Comparison of ENCODE assay signal across 19 mouse cellular contexts in genomic region chr6:72932955-72933354, GRCm38 (mm10). TPM values are rescaled to one million over a fixed set of nuclear protein-coding genes. Genes with fewer than 3 reads are reported as not detected.
DNase-seq lines count a peak whose midpoint lies in the region; ATAC-seq and TF ChIP-seq lines count a peak whose summit lies in the region.
"Had no signal": no experiment of that assay in that cellular context is flagged by ENCODE, and none has a peak within 500 bp of the region (broad histone marks: within the 10 kb centered on the region; RNA-seq: fewer than 3 reads in every experiment).

No protein-coding gene starts in this region.

- no peak overlapping the region for H3K27ac ChIP-seq in kidney, adult 2 months (ENCODE audit: insufficient read depth, low read depth, low read length)
- H3K27ac ChIP-seq: embryonic facial prominence, embryonic 13.5 days; forebrain, embryonic 13.5 days; heart, embryonic 13.5 days; hindbrain, embryonic 15.5 days had no signal

- no peak overlapping the region for H3K4me3 ChIP-seq in lung, adult 2 months (replicated peaks; ENCODE audit: extremely low read depth, low read depth, low read length)
- no peak overlapping the region for H3K4me3 ChIP-seq in kidney, adult 2 months (ENCODE audit: insufficient read depth, low read depth, low read length)
- H3K4me3 ChIP-seq: embryonic facial prominence, embryonic 13.5 days; forebrain, embryonic 13.5 days; heart, embryonic 13.5 days; hindbrain, embryonic 15.5 days had no signal

- TF ChIP-seq CTCF in lung, adult 2 months (IDR thresholded peaks at IDR 0.05; ENCODE audit: insufficient read depth, low read length): no peak
- no peak for TF ChIP-seq CTCF in kidney, adult 2 months (conservative IDR thresholded peaks at IDR 0.05; ENCODE audit: insufficient read depth, insufficient read length, low read depth, low read length)

- H3K27me3 ChIP-seq in kidney, adult 2 months (replicated peaks; ENCODE audit: control insufficient read depth, insufficient read depth, low read length): no peaks in the 10 kb centered on the region
- H3K27me3 ChIP-seq: embryonic facial prominence, embryonic 13.5 days; forebrain, embryonic 13.5 days; heart, embryonic 13.5 days; hindbrain, embryonic 15.5 days had no signal

- no peak for TF ChIP-seq POLR2A in lung, adult 2 months (IDR thresholded peaks at IDR 0.05; ENCODE audit: borderline replicate concordance, extremely low read depth, low read depth, low read length)
- TF ChIP-seq POLR2A in kidney, adult 2 months (IDR thresholded peaks at IDR 0.05; ENCODE audit: low read depth, low read length): no peak

- no peaks in the 10 kb centered on the region for H3K36me3 ChIP-seq in kidney, adult 2 months (ENCODE audit: control insufficient read depth, insufficient read depth, low read length)
- H3K36me3 ChIP-seq: embryonic facial prominence, embryonic 13.5 days; heart, embryonic 13.5 days; hindbrain, embryonic 15.5 days had no signal

- peak; percentile 33 for DNase-seq in lung, postnatal 36 days
- no peak for DNase-seq in lung, adult 2 months
- DNase-seq in kidney, adult 18-20 months: no peak
- no peak for DNase-seq in kidney, adult 2 months
- no peak for DNase-seq in embryo, embryonic 10 days (ENCODE audit: low spot score)
- DNase-seq: adrenal gland, postnatal 14 days; B cell, adult 2 months; cerebellum, adult 18-20 months; cerebellum, postnatal 14 days; forebrain, postnatal 0 days; gastrocnemius, postnatal 14 days; heart, postnatal 36 days had no signal

- peak; percentile 55 for ATAC-seq in common myeloid progenitor, adult 5-6 weeks (replicated peaks; ENCODE audit: low read depth, poor library complexity, severe bottlenecking)
- ATAC-seq in megakaryocyte progenitor cell, adult 5-6 weeks (replicated peaks; ENCODE audit: poor library complexity): peak; percentile 77
- ATAC-seq: CD4-positive, CD25-positive, alpha-beta regulatory T cell, adult 4 months; forebrain, embryonic 13.5 days; forebrain, postnatal 0 days had no signal

- WGBS in lung, adult 2 months: 51% methylated on average over 1 of the region's 1 CpGs
- 82% methylated on average over 1 of the region's 1 CpGs for WGBS in kidney, adult 2 months

- H3K4me1 ChIP-seq in lung, adult 2 months (ENCODE audit: control insufficient read depth, insufficient read depth, low read length): no peaks in the 10 kb centered on the region
- H3K4me1 ChIP-seq in kidney, adult 2 months (ENCODE audit: control insufficient read depth, insufficient read depth, low read length): no peaks in the 10 kb centered on the region
- H3K4me1 ChIP-seq: embryonic facial prominence, embryonic 13.5 days; forebrain, embryonic 13.5 days; hindbrain, embryonic 15.5 days had no signal

RNA-seq across cellular contexts. Expression of gene Tmsb10, which starts 25.6 kb away (rescaled TPM):
- polyA plus RNA-seq in lung, adult 2 months (2012; rRNA removed): 76.1 and 85.7 TPM in 2 replicates
- total RNA-seq in common myeloid progenitor, adult 5-6 weeks (2017): 567 and 716 TPM in 2 replicates
- 582 and 635 TPM in 2 replicates for total RNA-seq in megakaryocyte progenitor cell, adult 5-6 weeks (2015)
- 351 and 372 TPM in 2 replicates for total RNA-seq in megakaryocyte progenitor cell, adult 5-6 weeks (2017)
- 28.0 and 54.7 TPM in 2 replicates for polyA plus RNA-seq in kidney, adult 2 months (2012; rRNA removed)

RNA-seq across cellular contexts. Expression of gene Kcmf1, which starts 33.2 kb away (rescaled TPM):
- 108 and 150 TPM in 2 replicates for polyA plus RNA-seq in lung, adult 2 months (2012; rRNA removed)
- total RNA-seq in common myeloid progenitor, adult 5-6 weeks (2017): 68.1 and 126 TPM in 2 replicates
- 60.0 and 63.8 TPM in 2 replicates for total RNA-seq in megakaryocyte progenitor cell, adult 5-6 weeks (2015)
- 105 and 113 TPM in 2 replicates for total RNA-seq in megakaryocyte progenitor cell, adult 5-6 weeks (2017)
- polyA plus RNA-seq in kidney, adult 2 months (2012; rRNA removed): 107 and 160 TPM in 2 replicates
